Mouse (Mus musculus) heart, embryonic 11.5 days (tissue): ENCODE results near the gene Omd. TPM values are rescaled to one million over a fixed set of nuclear protein-coding genes. Genes with fewer than 3 reads are reported as not detected.
"Not testable (repeated sequence)": the region's sequence is repeated elsewhere in the genome, so short reads cannot be mapped to it uniquely, and the experiment has no call there.

Source experiments
- ATAC-seq: fragments of 200-750 bp; cut with Nextera tagmentation; replicated peaks from 2 replicates; pipeline ENCODE4 v1.8.0; 2017; ENCODE audit warnings: moderate library complexity; ENCODE audit not compliant: insufficient number of reproducible peaks, low FRiP score, low TSS enrichment
- H3K27ac ChIP-seq: fragments of 300-500 bp; sonication (generic); 2 replicates; pipeline ENCODE4 v1.5.1; 2014; ENCODE audit warnings: mild to moderate bottlenecking, low read depth, low read length
- H3K27me3 ChIP-seq: fragments of 300-500 bp; sonication (generic); 2 replicates; pipeline ENCODE4 v1.6.1; 2014; ENCODE audit warnings: mild to moderate bottlenecking, low read length, mixed read lengths; ENCODE audit not compliant: control insufficient read depth, insufficient read depth
- H3K36me3 ChIP-seq: fragments of 300-500 bp; sonication (generic); 2 replicates; pipeline ENCODE4 v1.6.1; 2014; ENCODE audit warnings: mild to moderate bottlenecking, low read length, moderate library complexity, mixed read lengths; ENCODE audit not compliant: control insufficient read depth, insufficient read depth
- H3K4me1 ChIP-seq: fragments of 300-500 bp; sonication (generic); 2 replicates; pipeline ENCODE4 v1.6.1; 2014; ENCODE audit warnings: low read length; ENCODE audit not compliant: control insufficient read depth, insufficient read depth
- H3K4me2 ChIP-seq: fragments of 300-500 bp; sonication (generic); 2 replicates; pipeline ENCODE4 v1.6.1; 2014; ENCODE audit warnings: mild to moderate bottlenecking, moderate library complexity
- H3K4me3 ChIP-seq: fragments of 300-500 bp; sonication (generic); 2 replicates; pipeline ENCODE4 v1.5.1; 2014; ENCODE audit warnings: low read depth, low read length
- H3K9ac ChIP-seq: fragments of 300-500 bp; sonication (generic); 2 replicates; pipeline ENCODE4 v1.6.1; 2014; ENCODE audit warnings: mild to moderate bottlenecking, low read depth, low read length, moderate library complexity
- H3K9me3 ChIP-seq: fragments of 300-500 bp; sonication (generic); replicated peaks from 2 replicates; pipeline ENCODE4 v1.6.1; 2016; ENCODE audit warnings: low read length; ENCODE audit not compliant: control insufficient read depth
- WGBS: fragments of 180-500 bp; shearing (Covaris S2); extraction: QIAGEN DNeasy Blood & Tissue Kit; methylation state at CpG from one replicate; pipeline ENCODE4 v1.1.7; 2014; ENCODE audit not compliant: insufficient replicate concordance; 5-methylcytosine and 5-hydroxymethylcytosine counted together
- polyA plus RNA-seq: library from polyadenylated mRNA; unstranded; fragments of >200 nt; fragmentation: Nextera tagmentation; extraction: Ambion mirVana; gene quantifications from 2 replicates; pipeline ENCODE4 v1.2.1, GENCODE M21; 2014

Gene Omd
- polyA plus RNA-seq, 1 experiment from 2014 or later = 0.46 TPM

GRCm38 (mm10) chr13:49584307-49585005 lies 2.2 kb downstream of the Omd start:
- H3K27me3 ChIP-seq = no peaks in the 10 kb centered on the region
- H3K4me2 ChIP-seq = no peak overlapping the region
- H3K36me3 ChIP-seq = no peaks in the 10 kb centered on the region
- ATAC-seq = no peak
- H3K4me3 ChIP-seq = no peak overlapping the region
- no peaks in the 10 kb centered on the region for H3K9me3 ChIP-seq
- H3K4me1 ChIP-seq = no peaks in the 10 kb centered on the region
- no peak overlapping the region for H3K27ac ChIP-seq
- H3K9ac ChIP-seq = no peak overlapping the region
- 81% methylated on average over 8 of the region's 8 CpGs for WGBS

DNA sequence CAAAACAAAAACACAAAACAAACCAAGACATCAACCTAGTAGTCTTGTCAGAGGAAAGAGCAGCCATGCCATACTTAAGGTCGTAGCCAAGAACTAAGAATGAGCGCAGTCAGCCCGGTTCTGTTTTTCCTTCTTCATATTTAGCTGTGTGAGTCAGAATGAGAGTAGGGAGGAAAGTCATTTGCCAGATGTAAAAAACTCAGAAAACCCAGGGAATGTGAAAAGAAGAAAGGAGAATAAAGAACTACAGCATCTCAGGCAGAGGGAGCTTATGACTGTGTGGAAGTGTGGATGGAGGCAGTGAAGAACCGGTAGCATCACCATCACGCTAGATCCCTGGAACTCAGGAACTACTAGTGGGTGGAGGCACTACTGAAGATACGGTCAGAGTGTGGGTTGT lies 3.8 kb downstream of the Omd start:
- ATAC-seq = no peak
- H3K9ac ChIP-seq = no peak overlapping the region
- WGBS = 94% methylated on average over 6 of the region's 6 CpGs
- H3K27ac ChIP-seq = no peak overlapping the region
- no peak overlapping the region for H3K4me3 ChIP-seq
- no peaks in the 10 kb centered on the region for H3K9me3 ChIP-seq
- no peaks in the 10 kb centered on the region for H3K4me1 ChIP-seq
- no peaks in the 10 kb centered on the region for H3K36me3 ChIP-seq
- no peak overlapping the region for H3K4me2 ChIP-seq
- H3K27me3 ChIP-seq = no peaks in the 10 kb centered on the region

GRCm38 (mm10) chr13:49602541-49602940 lies 20.3 kb downstream of the Omd start:
- H3K4me1 ChIP-seq, H3K27ac ChIP-seq, H3K4me3 ChIP-seq, H3K9ac ChIP-seq, H3K9me3 ChIP-seq, H3K4me2 ChIP-seq, H3K36me3 ChIP-seq, H3K27me3 ChIP-seq, ATAC-seq: not testable (repeated sequence)
- 87% methylated on average over 2 of the region's 2 CpGs for WGBS

DNA sequence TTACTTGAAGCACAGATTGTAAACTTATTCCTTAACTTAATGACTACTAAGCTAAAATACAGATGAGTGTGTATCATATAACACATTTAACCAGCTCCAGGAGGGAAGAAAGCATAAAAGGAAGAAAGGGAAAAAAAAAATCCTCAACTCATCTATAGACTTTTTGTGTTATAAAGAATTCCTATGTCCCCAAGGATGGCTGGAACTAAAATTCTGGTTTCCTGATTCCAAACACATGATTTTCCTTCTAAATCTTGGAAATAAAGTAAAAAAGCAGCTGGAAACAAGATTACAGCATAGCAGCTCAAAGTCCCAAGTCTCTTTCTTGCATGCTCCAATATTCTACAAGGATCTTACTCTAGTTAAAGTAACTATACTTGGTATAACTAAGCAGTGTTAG lies 21.3 kb downstream of the Omd start:
- Histone ChIP-seq H3K4me1 (no peaks in the 10 kb centered on the region), H3K9me3 (no peaks in the 10 kb centered on the region), H3K36me3 (no peaks in the 10 kb centered on the region), H3K27ac (no peak overlapping the region), H3K4me2 (no peak overlapping the region), H3K4me3 (no peak overlapping the region), H3K27me3 (no peaks in the 10 kb centered on the region), H3K9ac (no peak overlapping the region)
- ATAC-seq = no peak

DNA sequence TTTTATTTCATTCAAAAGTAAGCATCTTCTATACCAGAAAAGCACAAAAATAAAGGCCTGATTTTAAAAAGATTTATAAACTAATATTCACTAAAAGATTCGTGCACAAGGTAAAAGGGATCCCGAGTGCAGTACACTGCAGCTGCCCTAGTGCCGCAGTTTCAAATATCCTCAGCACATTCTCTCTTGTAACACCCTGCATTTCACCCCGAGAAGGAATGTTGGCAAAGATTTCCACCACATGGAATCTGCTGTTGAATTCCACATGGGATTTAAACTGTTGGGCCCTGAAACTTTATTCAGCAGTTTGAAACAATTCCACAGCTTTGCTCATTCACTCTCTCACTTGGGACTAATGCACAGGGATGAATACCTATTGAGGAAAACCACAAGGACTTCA lies 25.5 kb downstream of the Omd start, which contains the start of gene Ogn:
Gene Ogn, plus strand, starts transcription at position 333 of the 400 bp plus-strand sequence.
- Histone ChIP-seq H3K27ac (no peak within 1 kb of the TSS), H3K9me3 (no peaks in the 10 kb centered on the region), H3K4me3 (no peak within 1 kb of the TSS), H3K9ac (no peak within 1 kb of the TSS), H3K4me2 (peak within 1 kb of the TSS; percentile 16; the same call in 1 of the 2 replicates), H3K4me1 (no peaks in the 10 kb centered on the region), H3K36me3 (no peaks in the 10 kb centered on the region), H3K27me3 (no peaks in the 10 kb centered on the region)
- no peak for ATAC-seq
- WGBS = 68% methylated on average over 4 of the region's 4 CpGs

DNA sequence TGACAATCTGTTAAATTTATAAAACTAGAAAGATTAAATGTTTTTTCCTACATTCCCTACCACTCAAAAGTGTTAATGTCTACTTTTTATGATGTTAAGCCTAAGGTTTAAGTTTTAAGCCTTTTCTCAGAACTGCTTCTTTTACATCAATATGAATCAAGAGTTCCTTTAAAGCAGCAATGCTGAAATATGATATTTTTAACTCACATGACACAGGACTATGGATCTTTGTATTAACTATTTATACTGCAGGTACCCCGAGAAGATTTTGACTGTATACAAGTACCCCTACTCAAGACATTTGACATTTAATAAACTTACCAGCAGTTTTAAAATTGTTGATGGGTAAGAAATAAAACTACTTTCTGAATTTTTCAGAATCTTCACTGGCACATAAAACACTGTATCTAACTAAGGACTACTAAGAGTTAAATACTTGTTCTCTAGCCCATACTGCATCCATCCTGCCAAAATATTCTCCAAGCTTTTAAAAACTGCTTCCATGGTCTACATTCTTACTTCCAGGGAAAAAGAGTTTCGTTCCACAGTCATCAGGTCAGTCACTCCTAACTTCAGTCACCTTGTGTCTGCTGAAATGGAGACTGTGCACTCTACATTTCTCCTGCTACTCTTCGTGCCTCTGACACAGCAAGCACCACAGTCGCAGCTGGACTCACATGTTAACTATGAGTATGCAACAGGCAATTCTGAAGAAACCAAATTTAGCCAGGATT lies 26.5 kb downstream of the Omd start:
- no peak overlapping the region for H3K4me3 ChIP-seq
- H3K27ac ChIP-seq = no peak overlapping the region
- no peak overlapping the region for H3K4me2 ChIP-seq
- no peaks in the 10 kb centered on the region for H3K27me3 ChIP-seq
- H3K9ac ChIP-seq = no peak overlapping the region
- 73% methylated on average over 4 of the region's 4 CpGs for WGBS
- H3K4me1 ChIP-seq = no peaks in the 10 kb centered on the region
- H3K9me3 ChIP-seq = no peaks in the 10 kb centered on the region
- no peaks in the 10 kb centered on the region for H3K36me3 ChIP-seq
- no peak for ATAC-seq

- Histone ChIP-seq H3K36me3 (no peaks in the 10 kb centered on the region), H3K27ac (no peak overlapping the region), H3K9ac (no peak overlapping the region), H3K27me3 (no peaks in the 10 kb centered on the region), H3K9me3 (no peaks in the 10 kb centered on the region), H3K4me2 (no peak overlapping the region), H3K4me3 (no peak overlapping the region), H3K4me1 (no peaks in the 10 kb centered on the region)
- WGBS = 82% methylated on average over 3 of the region's 3 CpGs
- no peak for ATAC-seq
Observed at GRCm38 (mm10) chr13:49617021-49617420, 34.8 kb downstream of the Omd start.

DNA sequence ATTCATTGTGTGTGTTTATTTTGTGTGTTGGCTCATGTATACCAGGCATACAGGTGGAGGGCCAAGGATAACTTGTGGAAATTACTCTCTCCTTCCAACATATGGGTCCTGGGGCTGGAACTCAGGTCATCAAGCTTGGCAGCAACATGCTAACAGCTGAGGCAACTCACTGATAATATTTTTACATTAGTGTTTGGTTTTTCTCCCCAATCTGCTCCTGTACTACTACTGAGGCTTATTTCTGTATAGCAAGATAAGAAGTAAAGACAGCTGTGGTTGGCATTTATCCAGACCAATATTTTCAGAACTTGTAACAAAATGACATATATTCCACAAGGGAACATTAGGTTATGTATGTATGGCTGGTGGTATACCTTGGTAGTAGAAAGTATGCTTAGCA lies 36.1 kb downstream of the Omd start:
- H3K9ac ChIP-seq = no peak overlapping the region
- no peak overlapping the region for H3K4me2 ChIP-seq
- no peak overlapping the region for H3K4me3 ChIP-seq
- ATAC-seq = no peak
- H3K36me3 ChIP-seq = no peaks in the 10 kb centered on the region
- H3K4me1 ChIP-seq = no peaks in the 10 kb centered on the region
- no peaks in the 10 kb centered on the region for H3K27me3 ChIP-seq
- H3K9me3 ChIP-seq = no peaks in the 10 kb centered on the region
- no peak overlapping the region for H3K27ac ChIP-seq

DNA sequence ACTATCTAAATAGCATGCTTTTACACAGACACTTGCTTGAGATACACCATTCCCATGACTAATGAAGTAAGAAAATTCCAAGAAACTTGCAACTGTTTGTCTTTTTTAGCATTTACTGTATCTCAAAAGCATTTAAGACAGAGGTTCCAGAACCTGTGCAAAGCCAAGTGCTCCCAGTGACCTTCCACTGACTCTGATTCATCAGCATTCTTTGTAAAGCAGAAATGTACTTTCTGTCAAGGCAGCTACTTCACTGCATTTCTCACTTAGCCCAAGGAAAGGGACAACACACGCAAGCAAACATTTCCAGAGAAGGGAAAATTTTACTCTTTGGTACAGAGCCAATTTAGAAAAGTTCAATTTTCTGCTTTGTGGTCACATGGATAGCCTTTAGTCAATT lies 41.0 kb downstream of the Omd start:
- no peak for ATAC-seq
- WGBS = 82% methylated on average over 1 of the region's 1 CpGs

More for the DNA sequence above, 41.0 kb downstream of the Omd start:
- Histone ChIP-seq H3K27me3 (no peaks in the 10 kb centered on the region), H3K4me1 (no peaks in the 10 kb centered on the region), H3K9me3 (no peaks in the 10 kb centered on the region), H3K27ac (no peak overlapping the region), H3K36me3 (no peaks in the 10 kb centered on the region), H3K4me2 (no peak overlapping the region), H3K4me3 (no peak overlapping the region), H3K9ac (no peak overlapping the region)
